Mouse (Mus musculus): ENCODE results near the gene Ppp1r1a. TPM values are rescaled to one million over a fixed set of nuclear protein-coding genes. Genes with fewer than 3 reads are reported as not detected.
A peak's percentile ranks its signal among the peaks of the same experiment; 100 is the strongest.

The Ppp1r1a gene
- polyA plus RNA-seq, 1 experiment: not detected

DNA sequence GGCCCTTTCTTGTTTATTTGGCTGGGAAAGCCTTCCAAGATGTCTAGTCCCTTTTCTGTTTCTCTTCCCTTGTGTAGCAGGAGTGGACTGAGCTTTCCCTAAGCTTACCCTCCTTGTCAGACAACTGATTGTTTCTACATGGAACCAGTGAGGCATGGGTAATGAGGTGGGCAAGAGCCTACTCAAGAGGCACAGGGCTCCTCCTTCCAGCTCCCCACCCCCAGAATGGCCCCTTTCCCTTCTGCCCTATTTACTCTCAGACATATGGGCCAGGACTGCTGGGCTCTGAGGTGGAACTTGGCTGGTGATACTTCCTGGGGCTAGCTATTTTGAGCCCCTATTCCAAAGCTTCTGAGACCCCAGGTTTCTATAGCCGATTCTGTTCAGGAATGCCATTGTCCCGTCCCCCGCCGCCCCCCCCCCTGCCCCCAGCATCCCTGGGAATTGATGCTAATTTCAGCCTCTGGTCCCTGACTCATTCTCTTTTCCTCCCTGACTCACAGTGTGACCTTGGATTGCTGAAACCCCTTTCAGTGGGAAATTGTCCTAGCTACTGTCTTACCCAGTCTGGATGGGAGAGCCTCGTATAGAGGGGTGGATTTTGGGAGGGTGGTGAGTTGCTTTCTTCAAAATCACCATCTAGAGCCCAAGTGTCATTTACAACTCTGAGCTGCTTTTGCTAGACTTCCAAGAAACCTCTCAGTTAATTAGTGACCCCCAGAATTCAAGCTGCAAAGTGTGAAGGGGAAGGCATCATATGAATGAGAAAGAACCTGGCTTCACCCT is 19.0 kb downstream of the Ppp1r1a start:
- Histone ChIP-seq H3K27me3 (replicated peaks) (peaks cover 3% of the 10 kb centered on the region), H3K4me1 (peaks cover 12% of the 10 kb centered on the region), H3K36me3 (replicated peaks; ENCODE audit: low read length) (peaks cover 47% of the 10 kb centered on the region), H3K9me3 (no peaks in the 10 kb centered on the region), H3K4me3 (replicated peaks) (no peak overlapping the region)
- TF ChIP-seq GATA1 (IDR thresholded peaks at IDR 0.05; ENCODE audit: borderline replicate concordance, low read length): no peak
- TF ChIP-seq FLI1 (IDR thresholded peaks at IDR 0.05; ENCODE audit: low read length): no peak

DNA sequence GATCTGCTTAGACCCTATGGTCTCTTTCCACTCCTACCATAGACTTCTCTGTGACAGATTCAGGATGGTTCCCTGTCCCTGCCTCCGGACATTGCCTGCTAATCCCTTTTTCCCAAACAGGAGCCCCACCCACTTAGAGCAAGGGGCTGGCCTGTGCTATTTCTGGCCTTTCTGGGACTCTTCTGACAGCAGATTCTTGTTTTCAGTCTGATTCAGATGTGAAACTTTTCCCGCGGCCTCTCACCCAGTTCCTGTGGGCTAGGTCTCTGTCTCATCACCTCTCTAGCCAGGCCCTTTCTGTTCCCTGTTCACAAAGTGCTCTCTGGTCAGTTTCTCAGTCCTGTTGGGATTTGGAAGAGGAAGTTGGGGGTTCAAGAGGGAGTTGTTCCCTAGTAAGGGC is 22.9 kb downstream of the Ppp1r1a start:
- TF ChIP-seq FLI1 (IDR thresholded peaks at IDR 0.05; ENCODE audit: low read length) (no peak), GATA1 (IDR thresholded peaks at IDR 0.05; ENCODE audit: borderline replicate concordance, low read length) (no peak)
- Histone ChIP-seq H3K9me3 (no peaks in the 10 kb centered on the region), H3K36me3 (replicated peaks; ENCODE audit: low read length) (peaks cover 21% of the 10 kb centered on the region)

DNA sequence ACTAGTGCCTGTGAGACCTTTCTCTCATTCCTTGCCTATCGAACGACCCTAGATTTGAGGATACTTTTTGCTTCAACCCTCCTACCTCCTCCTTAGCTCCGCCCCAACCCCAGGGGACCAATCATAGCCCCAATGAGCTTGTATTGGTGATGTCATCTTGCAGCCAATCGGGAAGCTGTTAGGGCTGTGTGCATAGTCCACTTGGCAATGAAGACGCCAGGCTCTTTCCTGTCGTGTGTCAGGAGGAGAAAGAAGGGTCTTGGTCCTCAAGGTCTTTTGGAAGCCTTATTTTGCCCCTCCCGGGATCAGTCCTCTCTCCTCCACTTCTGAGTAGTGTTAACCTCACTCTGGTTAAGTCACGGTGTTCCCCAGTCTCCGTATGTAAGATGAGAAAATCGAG is 23.7 kb downstream of the Ppp1r1a start:
- Histone ChIP-seq H3K27me3 (replicated peaks) (peaks cover 10% of the 10 kb centered on the region), H3K4me3 (replicated peaks) (no peak overlapping the region), H3K36me3 (replicated peaks; ENCODE audit: low read length) (peaks cover 21% of the 10 kb centered on the region), H3K4me1 (peaks cover 16% of the 10 kb centered on the region), H3K9me3 (no peaks in the 10 kb centered on the region)
- TF ChIP-seq FLI1 (IDR thresholded peaks at IDR 0.05; ENCODE audit: low read length) (no peak), GATA1 (IDR thresholded peaks at IDR 0.05; ENCODE audit: borderline replicate concordance, low read length) (no peak)

More for the DNA sequence above, 22.9 kb downstream of the Ppp1r1a start:
- H3K4me1 ChIP-seq: peaks cover 16% of the 10 kb centered on the region
- no peak overlapping the region for H3K4me3 ChIP-seq (replicated peaks)
- peaks cover 8% of the 10 kb centered on the region for H3K27me3 ChIP-seq (replicated peaks)

DNA sequence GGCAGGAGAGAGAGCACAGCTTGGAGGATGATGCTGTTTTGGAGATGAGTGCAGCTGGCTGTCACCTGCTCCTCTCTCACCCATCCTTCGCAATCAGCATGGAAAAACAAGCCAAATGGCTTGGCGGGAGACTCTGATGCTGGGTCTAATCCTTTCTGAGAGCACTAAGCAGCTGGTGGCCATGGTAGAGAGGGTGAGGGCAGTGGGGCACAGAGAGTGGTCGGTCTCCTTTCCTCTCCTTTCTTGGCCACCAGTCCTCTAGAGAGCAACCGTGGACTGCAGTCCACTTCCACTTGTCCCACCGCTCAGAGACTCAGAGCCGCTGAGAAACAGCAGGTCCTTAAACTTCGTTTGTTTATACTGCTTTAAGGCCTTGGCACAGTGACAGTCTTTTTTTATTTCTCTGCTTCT is 24.2 kb downstream of the Ppp1r1a start:
- no peak for TF ChIP-seq GATA1 (IDR thresholded peaks at IDR 0.05; ENCODE audit: borderline replicate concordance, low read length)
- Histone ChIP-seq H3K4me3 (replicated peaks) (no peak overlapping the region), H3K27me3 (replicated peaks) (peaks cover 9% of the 10 kb centered on the region), H3K4me1 (peaks cover 16% of the 10 kb centered on the region), H3K9me3 (no peaks in the 10 kb centered on the region), H3K36me3 (replicated peaks; ENCODE audit: low read length) (peaks cover 25% of the 10 kb centered on the region)

DNA sequence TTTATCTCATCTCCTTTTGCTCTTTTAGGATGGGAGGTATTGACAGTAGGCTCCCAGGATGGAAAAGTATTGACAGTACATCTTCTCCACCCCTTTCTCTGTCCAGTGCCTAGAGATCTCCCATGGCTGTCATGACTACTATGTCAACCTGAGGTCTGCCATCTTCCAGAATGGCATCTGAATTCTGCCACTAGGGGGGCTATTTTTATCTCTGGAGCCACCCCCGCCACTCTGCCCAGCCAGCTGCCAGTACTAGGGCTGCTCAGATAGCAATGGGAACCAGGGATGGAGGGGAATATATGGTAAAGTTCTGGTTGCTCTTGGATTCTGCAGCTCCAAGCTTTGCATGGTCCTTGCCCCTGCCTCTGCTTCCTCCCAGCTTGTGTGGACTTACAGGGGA is 26.2 kb downstream of the Ppp1r1a start:
- Histone ChIP-seq H3K4me3 (replicated peaks) (no peak overlapping the region), H3K27me3 (replicated peaks) (peaks cover 8% of the 10 kb centered on the region), H3K36me3 (replicated peaks; ENCODE audit: low read length) (peaks cover 31% of the 10 kb centered on the region), H3K9me3 (no peaks in the 10 kb centered on the region), H3K4me1 (peaks cover 16% of the 10 kb centered on the region)
- TF ChIP-seq GATA1 (IDR thresholded peaks at IDR 0.05; ENCODE audit: borderline replicate concordance, low read length): no peak
- no peak for TF ChIP-seq FLI1 (IDR thresholded peaks at IDR 0.05; ENCODE audit: low read length)

DNA sequence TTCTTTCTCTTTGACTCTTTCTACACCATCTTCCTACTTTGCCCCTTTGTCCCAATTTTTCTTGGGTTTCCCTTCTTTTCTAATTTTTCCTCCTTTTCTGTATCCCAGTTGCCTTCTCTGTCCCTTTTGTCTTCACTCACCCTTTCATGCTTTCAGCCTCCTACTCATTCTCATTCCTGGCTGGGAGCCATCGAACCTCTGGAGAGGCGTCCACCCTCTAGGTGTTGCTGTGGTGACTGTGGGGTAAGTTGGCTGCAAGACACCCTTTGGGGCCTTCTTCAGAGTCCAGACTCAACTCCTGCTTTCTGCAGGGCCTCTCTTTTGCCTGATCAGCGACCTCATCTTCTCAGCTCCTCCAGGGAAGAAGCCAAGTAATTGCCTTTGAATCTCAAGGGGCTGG is 28.5 kb downstream of the Ppp1r1a start:
- no peak overlapping the region for H3K4me3 ChIP-seq (replicated peaks)
- no peak for TF ChIP-seq GATA1 (IDR thresholded peaks at IDR 0.05; ENCODE audit: borderline replicate concordance, low read length)
- no peak for TF ChIP-seq FLI1 (IDR thresholded peaks at IDR 0.05; ENCODE audit: low read length)
- peaks cover 8% of the 10 kb centered on the region for H3K4me1 ChIP-seq
- peaks cover 29% of the 10 kb centered on the region for H3K36me3 ChIP-seq (replicated peaks; ENCODE audit: low read length)
- H3K27me3 ChIP-seq (replicated peaks): peaks cover 14% of the 10 kb centered on the region
- no peaks in the 10 kb centered on the region for H3K9me3 ChIP-seq

DNA sequence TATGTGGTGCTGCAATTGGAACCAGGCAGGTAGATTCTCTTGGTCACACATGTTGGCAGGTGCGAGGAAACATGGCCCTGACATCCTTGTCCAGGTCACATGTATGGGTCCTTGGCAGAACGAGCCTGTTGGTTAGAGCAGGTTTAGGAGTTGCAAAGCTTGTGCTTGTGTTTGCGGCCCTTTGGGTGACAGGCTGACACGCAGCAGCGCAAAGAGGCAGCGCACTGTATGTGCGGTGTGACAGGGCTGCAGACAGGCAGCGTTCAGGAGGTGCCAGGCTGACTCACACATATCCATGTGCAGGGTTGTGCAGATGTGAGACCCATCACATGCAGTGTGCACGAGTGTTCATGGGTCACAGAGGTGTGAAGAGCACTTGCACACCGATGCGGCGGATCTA is 34.1 kb downstream of the Ppp1r1a start:
- H3K4me3 ChIP-seq (replicated peaks): peak overlapping the region; percentile 44
- no peaks in the 10 kb centered on the region for H3K9me3 ChIP-seq
- peaks cover 41% of the 10 kb centered on the region for H3K36me3 ChIP-seq (replicated peaks; ENCODE audit: low read length)
- TF ChIP-seq FLI1 (IDR thresholded peaks at IDR 0.05; ENCODE audit: low read length): no peak
- no peak for TF ChIP-seq GATA1 (IDR thresholded peaks at IDR 0.05; ENCODE audit: borderline replicate concordance, low read length)
- peaks cover 25% of the 10 kb centered on the region for H3K27me3 ChIP-seq (replicated peaks)
- H3K4me1 ChIP-seq: peaks cover 32% of the 10 kb centered on the region

DNA sequence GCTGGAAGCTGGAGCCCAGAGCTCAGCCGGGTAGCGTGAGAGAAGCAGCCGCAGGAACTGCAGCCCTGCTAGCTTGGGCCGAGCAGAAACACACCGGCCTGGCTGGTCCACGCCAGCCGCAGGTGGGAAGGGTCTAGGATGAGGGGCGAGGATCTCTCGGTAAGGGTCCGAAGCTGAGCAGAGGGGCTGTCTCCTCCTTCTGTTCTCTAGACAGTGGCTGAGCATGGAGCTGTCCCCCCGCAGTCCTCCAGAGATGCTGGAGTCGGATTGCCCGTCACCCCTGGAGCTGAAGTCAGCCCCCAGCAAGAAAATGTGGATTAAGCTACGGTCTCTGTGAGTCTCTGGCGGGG is 34.6 kb downstream of the Ppp1r1a start:
- Histone ChIP-seq H3K27me3 (replicated peaks) (peaks cover 25% of the 10 kb centered on the region), H3K36me3 (replicated peaks; ENCODE audit: low read length) (peaks cover 44% of the 10 kb centered on the region), H3K9me3 (no peaks in the 10 kb centered on the region), H3K4me3 (replicated peaks) (peak overlapping the region; percentile 89), H3K4me1 (peaks cover 32% of the 10 kb centered on the region)
- TF ChIP-seq FLI1 (IDR thresholded peaks at IDR 0.05; ENCODE audit: low read length): no peak
- TF ChIP-seq GATA1 (IDR thresholded peaks at IDR 0.05; ENCODE audit: borderline replicate concordance, low read length): no peak

DNA sequence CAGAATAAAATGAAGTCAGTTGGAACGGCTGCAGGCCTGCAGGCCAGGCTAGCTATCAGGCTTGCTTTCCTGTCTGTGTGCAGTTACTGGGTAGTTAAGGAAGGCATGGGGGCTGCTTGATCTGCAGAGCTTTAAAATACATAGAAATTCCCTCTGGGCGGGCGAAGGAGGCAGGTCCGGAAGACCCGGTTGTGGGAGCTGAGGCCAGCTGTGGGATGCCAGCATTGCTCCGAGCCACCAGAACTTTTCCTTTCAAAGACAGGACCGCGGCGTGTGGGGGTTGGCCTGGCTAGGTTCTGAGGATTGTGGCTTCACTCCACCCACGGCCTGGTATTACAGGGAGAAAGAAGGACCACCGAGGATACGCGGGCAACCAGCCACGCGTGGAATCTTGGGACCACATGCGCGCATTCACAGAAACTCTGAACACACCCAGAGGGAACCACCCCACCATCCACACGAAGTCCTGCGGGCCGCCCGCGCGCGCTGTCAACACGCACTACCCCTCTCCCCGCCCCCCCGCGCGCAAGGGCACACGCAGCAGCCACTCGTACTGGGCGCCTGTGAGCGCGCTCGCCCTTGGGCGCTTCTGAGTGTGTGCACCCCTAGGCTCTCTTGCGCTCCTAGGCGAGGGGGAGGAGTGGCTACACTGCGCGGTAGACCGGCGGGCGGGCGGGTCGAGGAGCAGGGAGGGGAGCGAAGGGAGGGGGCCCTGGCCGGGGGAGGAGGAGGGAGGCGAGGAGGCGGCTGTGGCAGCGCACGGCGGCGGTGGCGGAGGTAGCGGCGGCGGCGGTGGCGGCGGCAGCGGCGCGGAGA is 35.2 kb downstream of the Ppp1r1a start, which contains the start of gene Pde1b:
Pde1b (plus strand) TSS at position 600 of the 816 bp plus-strand sequence.
- TF ChIP-seq FLI1 (IDR thresholded peaks at IDR 0.05; ENCODE audit: low read length): no peak
- no peak for TF ChIP-seq GATA1 (IDR thresholded peaks at IDR 0.05; ENCODE audit: borderline replicate concordance, low read length)
- no peaks in the 10 kb centered on the region for H3K9me3 ChIP-seq

DNA sequence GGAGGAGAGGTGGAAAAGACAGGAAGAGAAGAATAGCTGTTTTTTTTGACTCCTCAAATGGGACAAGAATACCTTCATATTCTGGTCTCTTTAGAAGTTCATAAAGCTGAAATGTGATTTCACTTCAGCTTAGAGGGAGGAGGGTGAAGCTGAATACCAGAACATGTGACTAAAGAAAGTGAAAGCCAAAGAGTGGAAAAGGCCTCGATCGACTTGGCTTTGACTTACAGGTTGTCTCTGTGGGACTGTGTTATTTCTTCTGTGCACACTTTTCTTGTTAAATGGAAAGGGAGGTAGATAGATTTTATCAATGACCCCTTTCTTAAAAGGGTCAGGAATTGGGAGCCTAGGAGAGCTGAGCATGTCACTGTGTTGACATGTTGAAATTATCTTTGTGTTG is 36.6 kb downstream of the Ppp1r1a start:
- Histone ChIP-seq H3K36me3 (replicated peaks; ENCODE audit: low read length) (peaks cover 57% of the 10 kb centered on the region), H3K27me3 (replicated peaks) (peaks cover 25% of the 10 kb centered on the region), H3K4me1 (peaks cover 36% of the 10 kb centered on the region), H3K9me3 (no peaks in the 10 kb centered on the region), H3K4me3 (replicated peaks) (no peak overlapping the region)
- TF ChIP-seq FLI1 (IDR thresholded peaks at IDR 0.05; ENCODE audit: low read length): no peak
- TF ChIP-seq GATA1 (IDR thresholded peaks at IDR 0.05; ENCODE audit: borderline replicate concordance, low read length): no peak

More for the DNA sequence above, 35.2 kb downstream of the Ppp1r1a start, which contains the start of gene Pde1b:
- Histone ChIP-seq H3K27me3 (replicated peaks) (peaks cover 25% of the 10 kb centered on the region), H3K4me1 (peaks cover 32% of the 10 kb centered on the region), H3K36me3 (replicated peaks; ENCODE audit: low read length) (peaks cover 47% of the 10 kb centered on the region), H3K4me3 (replicated peaks) (peak within 1 kb of the TSS; percentile 89)

Data from megakaryocyte, embryonic 14.5 days (primary cell).